Comparison of ENCODE assay signal across 10 mouse cellular contexts in genomic region chr10:125839621-125840141, GRCm38 (mm10).
A peak's percentile ranks its signal among the peaks of the same experiment; 100 is the strongest.
DNase-seq lines count a peak whose midpoint lies in the region; ATAC-seq and TF ChIP-seq lines count a peak whose summit lies in the region.
"Had no signal": no experiment of that assay in that cellular context is flagged by ENCODE, and none has a peak within 500 bp of the region (broad histone marks: within the 10 kb centered on the region; RNA-seq: fewer than 3 reads in every experiment).

No protein-coding gene starts in this region.

- ATAC-seq in heart, embryonic 13.5 days (ENCODE audit: extremely low read depth, insufficient number of reproducible peaks, low FRiP score, low TSS enrichment) = no peak
- ATAC-seq in embryonic facial prominence, embryonic 13.5 days (ENCODE audit: insufficient number of reproducible peaks, insufficient read depth, low FRiP score, low TSS enrichment, low read depth) = no peak
- ATAC-seq in neural tube, embryonic 13.5 days (ENCODE audit: low read depth) = peak; percentile 63
- ATAC-seq in stomach, postnatal 0 days (ENCODE audit: low FRiP score, low TSS enrichment) = no peak

- H3K27me3 ChIP-seq in heart, embryonic 13.5 days (replicated peaks) = peaks cover 29% of the 10 kb centered on the region; the same call in 1 of the 2 replicates
- H3K27me3 ChIP-seq in embryonic facial prominence, embryonic 13.5 days = no peaks in the 10 kb centered on the region
- no peaks in the 10 kb centered on the region for H3K27me3 ChIP-seq in neural tube, embryonic 13.5 days
- no peaks in the 10 kb centered on the region for H3K27me3 ChIP-seq in stomach, postnatal 0 days (ENCODE audit: control insufficient read depth, insufficient read depth, low read length)

- no peak overlapping the region for H3K9ac ChIP-seq in heart, embryonic 13.5 days
- H3K9ac ChIP-seq in embryonic facial prominence, embryonic 13.5 days = 0 out of 2 replicates have a peak overlapping the region, but pooled peaks have one; percentile 6
- H3K9ac ChIP-seq in neural tube, embryonic 13.5 days = 0 out of 2 replicates have a peak overlapping the region, but pooled peaks have one; percentile 31
- H3K9ac ChIP-seq in stomach, postnatal 0 days (ENCODE audit: low read length) = no peak overlapping the region

- 21% methylated on average over 5 of the region's 5 CpGs for WGBS in heart, embryonic 13.5 days
- 22% methylated on average over 5 of the region's 5 CpGs for WGBS in embryonic facial prominence, embryonic 13.5 days
- 3% methylated on average over 5 of the region's 5 CpGs for WGBS in neural tube, embryonic 13.5 days
- WGBS in stomach, postnatal 0 days = 38% methylated on average over 5 of the region's 5 CpGs

- no peak overlapping the region for H3K4me3 ChIP-seq in heart, embryonic 13.5 days
- H3K4me3 ChIP-seq in embryonic facial prominence, embryonic 13.5 days = no peak overlapping the region
- H3K4me3 ChIP-seq in left cerebral cortex, adult 2 months = no peak overlapping the region
- no peak overlapping the region for H3K4me3 ChIP-seq in neural tube, embryonic 13.5 days
- no peak overlapping the region for H3K4me3 ChIP-seq in stomach, postnatal 0 days (ENCODE audit: low read depth, low read length)
- H3K4me3 ChIP-seq: myocyte had no signal

- no peaks in the 10 kb centered on the region for H3K9me3 ChIP-seq in heart, embryonic 13.5 days
- H3K9me3 ChIP-seq in embryonic facial prominence, embryonic 13.5 days = no peaks in the 10 kb centered on the region
- H3K9me3 ChIP-seq in neural tube, embryonic 13.5 days = no peaks in the 10 kb centered on the region
- H3K9me3 ChIP-seq in stomach, postnatal 0 days (ENCODE audit: control insufficient read depth, low read length) = no peaks in the 10 kb centered on the region

- intact Hi-C loops in left cerebral cortex, adult 2 months (cut with DNase I) = no loop called here

- no peak for TF ChIP-seq EP300 in stomach, postnatal 0 days (optimal IDR thresholded peaks at IDR 0.05)

- no peak for TF ChIP-seq CTCF in left cerebral cortex, adult 2 months (IDR thresholded peaks at IDR 0.05)
- TF ChIP-seq CTCF in stomach, postnatal 0 days (IDR thresholded peaks at IDR 0.05; ENCODE audit: low read depth) = no peak

- H3K4me2 ChIP-seq in heart, embryonic 13.5 days = peak overlapping the region; percentile 5; the same call in 1 of the 2 replicates
- H3K4me2 ChIP-seq in embryonic facial prominence, embryonic 13.5 days = no peak overlapping the region
- peak overlapping the region; percentile 37 for H3K4me2 ChIP-seq in neural tube, embryonic 13.5 days
- H3K4me2 ChIP-seq in stomach, postnatal 0 days (replicated peaks; ENCODE audit: low read depth) = no peak overlapping the region

- H3K36me3 ChIP-seq in heart, embryonic 13.5 days = no peaks in the 10 kb centered on the region
- H3K36me3 ChIP-seq in embryonic facial prominence, embryonic 13.5 days = no peaks in the 10 kb centered on the region
- H3K36me3 ChIP-seq in neural tube, embryonic 13.5 days = no peaks in the 10 kb centered on the region
- no peaks in the 10 kb centered on the region for H3K36me3 ChIP-seq in stomach, postnatal 0 days (ENCODE audit: control insufficient read depth, insufficient read depth, low read length)

- H3K4me1 ChIP-seq in heart, embryonic 13.5 days = peaks cover 5% of the 10 kb centered on the region; the same call in 1 of the 2 replicates
- peaks cover 29% of the 10 kb centered on the region for H3K4me1 ChIP-seq in embryonic facial prominence, embryonic 13.5 days
- peaks cover 15% of the 10 kb centered on the region for H3K4me1 ChIP-seq in neural tube, embryonic 13.5 days (replicated peaks)
- H3K4me1 ChIP-seq in stomach, postnatal 0 days (replicated peaks; ENCODE audit: control insufficient read depth, insufficient read depth) = no peaks in the 10 kb centered on the region

- DNase-seq in heart, adult 9 months (ENCODE audit: low spot score in 2 of 2) = no peak
- DNase-seq in left cerebral cortex, adult 2 months (ENCODE audit: extremely low spot score in 1 of 2, low spot score in 2 of 2) = peak; percentile 12 to 25
- DNase-seq in ovary, adult 18-20 months (ENCODE audit: low spot score) = no peak
- DNase-seq in spleen, adult 12 weeks (ENCODE audit: low spot score) = no peak
- no peak for DNase-seq in stomach, postnatal 0 days (ENCODE audit: low spot score)
- DNase-seq: gastrocnemius, postnatal 36 days had no signal

- H3K27ac ChIP-seq in heart, embryonic 13.5 days (replicated peaks) = no peak overlapping the region
- peak overlapping the region; percentile 29; the same call in 1 of the 2 replicates for H3K27ac ChIP-seq in embryonic facial prominence, embryonic 13.5 days
- no peak overlapping the region; the same call in 1 of the 2 replicates for H3K27ac ChIP-seq in left cerebral cortex, adult 2 months
- H3K27ac ChIP-seq in neural tube, embryonic 13.5 days (replicated peaks) = no peak overlapping the region; the same call in 1 of the 2 replicates
- H3K27ac ChIP-seq in stomach, postnatal 0 days (replicated peaks) = no peak overlapping the region

Comparison
In these comparisons a context has a peak if more than half of its experiments do, and no peak if none do; other contexts are left out.
1. H3K4me2 ChIP-seq: peak in heart, embryonic 13.5 days (single experiment) and neural tube, embryonic 13.5 days (single experiment); none in embryonic facial prominence, embryonic 13.5 days (single experiment) and stomach, postnatal 0 days (single experiment).
2. H3K9ac ChIP-seq: peak in embryonic facial prominence, embryonic 13.5 days (single experiment) and neural tube, embryonic 13.5 days (single experiment); none in heart, embryonic 13.5 days (single experiment) and stomach, postnatal 0 days (single experiment).
3. DNase-seq: peak in left cerebral cortex, adult 2 months (2 of 2); none in heart, adult 9 months (0 of 2), ovary, adult 18-20 months (single experiment), spleen, adult 12 weeks (single experiment) and stomach, postnatal 0 days (single experiment).